Mouse (Mus musculus) myocyte (in vitro differentiated cells): ENCODE measurements around the gene Gm4302.
"Not testable (repeated sequence)": the region's sequence is repeated elsewhere in the genome, so short reads cannot be mapped to it uniquely, and the experiment has no call there.

Experiments used
- MAX ChIP-seq: IDR thresholded peaks from one replicate; pipeline ENCODE4 v1.6.1; 2011; ENCODE audit warnings: low read depth, mild to moderate bottlenecking, control low read depth
- MYOD1 ChIP-seq, 3 experiments: IDR thresholded peaks; one replicate each; pipeline ENCODE4 v1.6.1; 2011; ENCODE audit warnings: control low read depth in 2 of 3, low read depth in 2 of 3, mild to moderate bottlenecking in 2 of 3, moderate library complexity in 1 of 3; ENCODE audit not compliant: insufficient read length in 2 of 3, control insufficient read depth in 1 of 3
- MYOG ChIP-seq, 3 experiments: IDR thresholded peaks; one replicate each; pipeline ENCODE4 v1.6.1; 2011; ENCODE audit warnings: control low read depth in 2 of 3, low read depth in 2 of 3, mild to moderate bottlenecking in 2 of 3; ENCODE audit not compliant: insufficient read length in 2 of 3, control insufficient read depth in 1 of 3, insufficient read depth in 1 of 3
- POLR2A ChIP-seq: IDR thresholded peaks from one replicate; pipeline ENCODE4 v1.6.1; 2011; ENCODE audit warnings: low read depth, mild to moderate bottlenecking, control low read depth, moderate library complexity; ENCODE audit not compliant: insufficient read length
- POLR2AphosphoS2 ChIP-seq: IDR thresholded peaks from one replicate; pipeline ENCODE4 v1.6.1; 2011; ENCODE audit warnings: low read depth, control low read depth; ENCODE audit not compliant: insufficient read length
- REST ChIP-seq: IDR thresholded peaks from one replicate; pipeline ENCODE4 v1.6.1; 2011; ENCODE audit warnings: mild to moderate bottlenecking, control low read depth, moderate library complexity; ENCODE audit not compliant: insufficient read depth, insufficient read length
- USF1 ChIP-seq: IDR thresholded peaks from one replicate; pipeline ENCODE4 v1.6.1; 2011; ENCODE audit warnings: low read depth, mild to moderate bottlenecking, control low read depth, moderate library complexity

- TF ChIP-seq POLR2A; MAX; MYOG (IDR thresholded peaks at IDR 0.05; ENCODE audit: control insufficient read depth in 1 of 3, insufficient read depth in 1 of 3, insufficient read length in 2 of 3, low read depth in 2 of 3); MYOD1 (IDR thresholded peaks at IDR 0.05; ENCODE audit: control insufficient read depth in 1 of 3, insufficient read length in 2 of 3, low read depth in 2 of 3); POLR2AphosphoS2; USF1; REST: not testable (repeated sequence)
Observed at GRCm38 (mm10) chr10:100335376-100335775, 5.3 kb upstream of the Gm4302 start, which contains the start of gene Gm4301.
